Comparison of ENCODE assay signal across 24 mouse cellular contexts in the genomic region with DNA sequence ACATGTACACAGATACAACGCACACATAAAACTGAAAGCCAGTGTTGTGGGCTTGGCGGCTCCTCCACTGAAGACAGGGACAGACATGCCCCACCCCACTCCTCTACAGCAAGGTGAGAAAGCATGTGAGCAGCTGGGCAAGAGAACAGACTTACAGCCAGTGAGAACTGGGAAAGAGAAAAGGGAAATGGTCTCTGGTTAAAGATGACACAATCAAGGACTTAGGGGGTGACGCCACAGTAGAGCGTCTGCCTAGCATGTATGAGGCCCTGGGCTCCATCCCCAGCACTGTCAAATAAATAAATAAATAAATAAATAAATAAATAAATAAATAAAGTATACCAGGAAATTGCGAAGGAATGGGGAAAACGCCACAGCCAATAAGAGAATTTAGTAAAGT. TPM values are rescaled to one million over a fixed set of nuclear protein-coding genes. Genes with fewer than 3 reads are reported as not detected.
DNase-seq lines count a peak whose midpoint lies in the region; ATAC-seq lines count a peak whose summit lies in the region.
"Had no signal": no experiment of that assay in that cellular context is flagged by ENCODE, and none has a peak within 500 bp of the region (broad histone marks: within the 10 kb centered on the region; RNA-seq: fewer than 3 reads in every experiment).

No protein-coding gene starts in this region.

- DNase-seq in c-Kit-positive CD71-positive TER-119-positive erythroid progenitor cells, embryonic 14.5 days (ENCODE audit: low spot score), result no peak
- DNase-seq: adrenal gland, adult 2 months; adrenal gland, adult 8-10 months; adrenal gland, postnatal 10 days; adrenal gland, postnatal 14 days; adrenal gland, postnatal 25 days; adrenal gland, postnatal 36 days; B cell, adult 2 months; cerebellum, adult 11 months; cerebellum, adult 11-12 months; cerebellum, adult 18-20 months; cerebellum, adult 2 months had no signal

- H3K27me3 ChIP-seq in hindbrain, embryonic 13.5 days, result no peaks in the 10 kb centered on the region
- H3K27me3 ChIP-seq in hindbrain, embryonic 16.5 days (replicated peaks; ENCODE audit: control insufficient read depth, insufficient read depth, low read length), result no peaks in the 10 kb centered on the region

- H3K4me3 ChIP-seq in hindbrain, embryonic 13.5 days, result no peak overlapping the region
- no peak overlapping the region for H3K4me3 ChIP-seq in hindbrain, embryonic 16.5 days (ENCODE audit: low read length)

- ATAC-seq in granulocyte monocyte progenitor cell, adult 5-6 weeks (replicated peaks; ENCODE audit: poor library complexity, severe bottlenecking), result peak; percentile 78
- ATAC-seq in megakaryocyte, adult 5-6 weeks (ENCODE audit: poor library complexity, severe bottlenecking), result peak; percentile 40; the same call in 1 of the 2 replicates
- peak; percentile 60; the same call in 1 of the 2 replicates for ATAC-seq in megakaryocyte progenitor cell, adult 5-6 weeks (replicated peaks; ENCODE audit: poor library complexity)
- ATAC-seq in hindbrain, embryonic 13.5 days (ENCODE audit: low FRiP score), result no peak
- no peak for ATAC-seq in hindbrain, embryonic 16.5 days
- ATAC-seq: activated CD4-positive, CD25-positive, alpha-beta regulatory T cell, adult 4 months; CD4-positive, CD25-positive, alpha-beta regulatory T cell, adult 4 months; Patski had no signal

- no peak overlapping the region for H3K4me2 ChIP-seq in hindbrain, embryonic 13.5 days
- H3K4me2 ChIP-seq in hindbrain, embryonic 16.5 days (ENCODE audit: low read length), result no peak overlapping the region

- H3K4me1 ChIP-seq in hindbrain, embryonic 13.5 days (replicated peaks), result 0 out of 2 replicates have a peak, but pooled peaks cover 5% of the 10 kb centered on the region
- H3K4me1 ChIP-seq in hindbrain, embryonic 16.5 days (ENCODE audit: control insufficient read depth, insufficient read depth, low read depth, low read length), result no peaks in the 10 kb centered on the region

- no peak overlapping the region for H3K27ac ChIP-seq in hindbrain, embryonic 13.5 days
- H3K27ac ChIP-seq in hindbrain, embryonic 16.5 days (ENCODE audit: low read depth, low read length), result no peak overlapping the region

- H3K9ac ChIP-seq in hindbrain, embryonic 13.5 days, result no peak overlapping the region
- no peak overlapping the region for H3K9ac ChIP-seq in hindbrain, embryonic 16.5 days (ENCODE audit: low read depth, low read length)

- WGBS in hindbrain, embryonic 13.5 days, result 91% methylated on average over 6 of the region's 6 CpGs
- WGBS in hindbrain, embryonic 16.5 days, result 95% methylated on average over 6 of the region's 6 CpGs

- no peaks in the 10 kb centered on the region for H3K36me3 ChIP-seq in hindbrain, embryonic 13.5 days
- H3K36me3 ChIP-seq in hindbrain, embryonic 16.5 days (ENCODE audit: control insufficient read depth, insufficient read depth, low read length), result no peaks in the 10 kb centered on the region
- H3K36me3 ChIP-seq: G1E had no signal

- H3K9me3 ChIP-seq in hindbrain, embryonic 13.5 days, result no peaks in the 10 kb centered on the region
- H3K9me3 ChIP-seq in hindbrain, embryonic 16.5 days (ENCODE audit: control insufficient read depth, low read length), result no peaks in the 10 kb centered on the region
- H3K9me3 ChIP-seq: G1E had no signal

RNA-seq across cellular contexts. Expression of a gene that starts 27.2 kb away (rescaled TPM):
- total RNA-seq in granulocyte monocyte progenitor cell, adult 5-6 weeks (2014; fragmentation: Nextera tagmentation), result 0.81 and 0.99 TPM in 2 replicates
- not detected in 2 replicates for total RNA-seq in granulocyte monocyte progenitor cell, adult 5-6 weeks (2017)
- total RNA-seq in megakaryocyte, adult 5-6 weeks (2015), result 0.23 TPM in 1 of 2 replicates, not detected in the other
- total RNA-seq in megakaryocyte, adult 5-6 weeks (2017), result not detected in 2 replicates
- 0.24 and 0.44 TPM in 2 replicates for total RNA-seq in megakaryocyte progenitor cell, adult 5-6 weeks (2015)
- total RNA-seq in megakaryocyte progenitor cell, adult 5-6 weeks (2017), result 0.03 and 0.08 TPM in 2 replicates
- polyA plus RNA-seq in hindbrain, embryonic 13.5 days (2015; fragmentation: Nextera tagmentation; extraction: Ambion mirVana), result 5.0 and 5.1 TPM in 2 replicates
- 17.1 and 17.7 TPM in 2 replicates for polyA plus RNA-seq in hindbrain, embryonic 16.5 days (2015; fragmentation: Nextera tagmentation; extraction: Ambion mirVana)
- total RNA-seq: adrenal gland, postnatal 14 days; adrenal gland, postnatal 25 days; CH12.LX; MEL had no signal
- polyA plus RNA-seq: activated CD4-positive, CD25-positive, alpha-beta regulatory T cell, adult 4 months; adrenal gland, adult 2 months; C2C12; G1E had no signal

Comparison
In these comparisons a context has a peak if more than half of its experiments do, and no peak if none do; other contexts are left out.
1. ATAC-seq: peak in granulocyte monocyte progenitor cell, adult 5-6 weeks (single experiment), megakaryocyte, adult 5-6 weeks (single experiment) and megakaryocyte progenitor cell, adult 5-6 weeks (single experiment); none in hindbrain, embryonic 13.5 days (single experiment) and hindbrain, embryonic 16.5 days (single experiment).